8 mouse cellular contexts compared by ENCODE assay signal in genomic region chr11:32925421-32926271, GRCm38 (mm10).
DNase-seq lines count a peak whose midpoint lies in the region; ATAC-seq lines count a peak whose summit lies in the region.

No protein-coding gene starts in this region.

- peak; percentile 74 for DNase-seq in embryo, embryonic 10 days (ENCODE audit: low spot score)
- DNase-seq in gastrocnemius, adult 18-20 months (ENCODE audit: low spot score) = peak; percentile 65
- DNase-seq in ovary, adult 18-20 months (ENCODE audit: low spot score) = peak; percentile 21
- DNase-seq in layer of hippocampus, adult 11-12 months (ENCODE audit: low spot score) = no peak
- DNase-seq in spleen, adult 12 weeks (ENCODE audit: low spot score) = no peak

- H3K9ac ChIP-seq in hindbrain, embryonic 13.5 days = peak overlapping the region; percentile 60
- H3K9ac ChIP-seq in liver, embryonic 15.5 days = no peak overlapping the region

- whole genome bisulfite sequencing in hindbrain, embryonic 13.5 days = 6% methylated on average over 33 of the region's 33 CpGs
- WGBS in liver, embryonic 15.5 days (ENCODE audit: insufficient replicate concordance) = 25% methylated on average over 33 of the region's 33 CpGs

- peak overlapping the region; percentile 22 for H3K4me3 ChIP-seq in hindbrain, embryonic 13.5 days
- no peak overlapping the region for H3K4me3 ChIP-seq in liver, embryonic 15.5 days (replicated peaks)

- H3K27me3 ChIP-seq in hindbrain, embryonic 13.5 days = peaks cover 18% of the 10 kb centered on the region
- peaks cover 13% of the 10 kb centered on the region for H3K27me3 ChIP-seq in liver, embryonic 15.5 days

- H3K9me3 ChIP-seq in hindbrain, embryonic 13.5 days = no peaks in the 10 kb centered on the region; the same call in 1 of the 2 replicates
- no peaks in the 10 kb centered on the region for H3K9me3 ChIP-seq in liver, embryonic 15.5 days (replicated peaks)

- H3K27ac ChIP-seq in hindbrain, embryonic 13.5 days = no peak overlapping the region
- no peak overlapping the region for H3K27ac ChIP-seq in liver, embryonic 15.5 days (replicated peaks)

- peaks cover 11% of the 10 kb centered on the region for H3K4me1 ChIP-seq in hindbrain, embryonic 13.5 days (replicated peaks)
- no peaks in the 10 kb centered on the region for H3K4me1 ChIP-seq in liver, embryonic 15.5 days (replicated peaks)

- peak overlapping the region; percentile 51 for H3K4me2 ChIP-seq in hindbrain, embryonic 13.5 days
- peak overlapping the region; percentile 39; the same call in 1 of the 2 replicates for H3K4me2 ChIP-seq in liver, embryonic 15.5 days

- ATAC-seq in hindbrain, embryonic 13.5 days (ENCODE audit: low FRiP score) = peak; percentile 39; the same call in 1 of the 2 replicates
- no peak for ATAC-seq in liver, embryonic 15.5 days (ENCODE audit: insufficient read depth)
- no peak for ATAC-seq in megakaryocyte-erythroid progenitor cell, adult 5-6 weeks (replicated peaks; ENCODE audit: low FRiP score, low TSS enrichment, poor library complexity, severe bottlenecking)

- H3K36me3 ChIP-seq in hindbrain, embryonic 13.5 days = no peaks in the 10 kb centered on the region
- no peaks in the 10 kb centered on the region for H3K36me3 ChIP-seq in liver, embryonic 15.5 days (replicated peaks)

Comparison
In these comparisons a context has a peak if more than half of its experiments do, and no peak if none do; other contexts are left out.
1. DNase-seq: peak in embryo, embryonic 10 days (single experiment), gastrocnemius, adult 18-20 months (single experiment) and ovary, adult 18-20 months (single experiment); none in layer of hippocampus, adult 11-12 months (single experiment) and spleen, adult 12 weeks (single experiment).